Mouse (Mus musculus): Measurements from ENCODE around the gene Armt1.

- TF ChIP-seq CTCF (IDR thresholded peaks at IDR 0.05; ENCODE audit: insufficient read depth, low read length) (no peak), POLR2A (IDR thresholded peaks at IDR 0.05; ENCODE audit: borderline replicate concordance, extremely low read depth, low read depth, low read length) (no peak)
Observed at GRCm38 (mm10) chr10:4460201-4460600, 27.9 kb downstream of the Armt1 start.

Data from lung, adult 2 months (tissue).